Mouse (Mus musculus): ENCODE measurements at regions not wholly inside any gene's neighbourhood (a gene's known extent, or its start where the extent isn't known, plus 50 kb on each side); places are given as distances from the start of the nearest gene placed in this dataset.

GRCm38 (mm10) chr5:126201996-126202395, 670.4 kb downstream of the Tmem132b start:
- Histone ChIP-seq H3K4me3 (no peak overlapping the region), H3K36me3 (replicated peaks) (no peaks in the 10 kb centered on the region), H3K27me3 (replicated peaks; ENCODE audit: low read depth, poor library complexity, severe bottlenecking) (no peaks in the 10 kb centered on the region), H3K27ac (replicated peaks) (no peak overlapping the region), H3K9me3 (no peaks in the 10 kb centered on the region), H3K4me1 (no peaks in the 10 kb centered on the region)
- 54% methylated on average over 9 of the region's 9 CpGs for WGBS
- DNase-seq (ENCODE audit: low spot score) = no peak

GRCm38 (mm10) chr5:126217016-126217415, 685.4 kb downstream of the Tmem132b start:
- no peak overlapping the region for H3K27ac ChIP-seq (replicated peaks)
- H3K9me3 ChIP-seq = no peaks in the 10 kb centered on the region
- no peak overlapping the region for H3K4me3 ChIP-seq
- WGBS = 90% methylated on average over 5 of the region's 5 CpGs
- no peaks in the 10 kb centered on the region for H3K4me1 ChIP-seq
- no peak for DNase-seq (ENCODE audit: low spot score)
- H3K36me3 ChIP-seq (replicated peaks) = no peaks in the 10 kb centered on the region
- H3K27me3 ChIP-seq (replicated peaks; ENCODE audit: low read depth, poor library complexity, severe bottlenecking) = no peaks in the 10 kb centered on the region

GRCm38 (mm10) chr5:126217746-126218145, 686.2 kb downstream of the Tmem132b start:
- no peaks in the 10 kb centered on the region for H3K4me1 ChIP-seq
- DNase-seq (ENCODE audit: low spot score) = no peak
- no peak overlapping the region for H3K27ac ChIP-seq (replicated peaks)
- no peaks in the 10 kb centered on the region for H3K27me3 ChIP-seq (replicated peaks; ENCODE audit: low read depth, poor library complexity, severe bottlenecking)
- no peaks in the 10 kb centered on the region for H3K36me3 ChIP-seq (replicated peaks)
- no peaks in the 10 kb centered on the region for H3K9me3 ChIP-seq
- no peak overlapping the region for H3K4me3 ChIP-seq
- 78% methylated on average over 1 of the region's 1 CpGs for WGBS

- Histone ChIP-seq H3K27me3 (replicated peaks; ENCODE audit: low read depth, poor library complexity, severe bottlenecking) (no peaks in the 10 kb centered on the region), H3K4me3 (no peak overlapping the region), H3K27ac (replicated peaks) (no peak overlapping the region), H3K36me3 (replicated peaks) (no peaks in the 10 kb centered on the region), H3K9me3 (no peaks in the 10 kb centered on the region), H3K4me1 (peaks cover 7% of the 10 kb centered on the region; the same call in 1 of the 2 replicates)
- 76% methylated on average over 3 of the region's 3 CpGs for WGBS
- DNase-seq (ENCODE audit: low spot score) = no peak
Measured at GRCm38 (mm10) chr5:126223696-126224095, 692.1 kb downstream of the Tmem132b start.

GRCm38 (mm10) chr5:126230768-126231167, 699.2 kb downstream of the Tmem132b start:
- no peak for DNase-seq (ENCODE audit: low spot score)
- H3K4me1 ChIP-seq = peaks cover 5% of the 10 kb centered on the region; the same call in 1 of the 2 replicates
- no peaks in the 10 kb centered on the region for H3K36me3 ChIP-seq (replicated peaks)
- no peak overlapping the region for H3K27ac ChIP-seq (replicated peaks)
- no peak overlapping the region for H3K4me3 ChIP-seq
- H3K9me3 ChIP-seq = no peaks in the 10 kb centered on the region
- no peaks in the 10 kb centered on the region for H3K27me3 ChIP-seq (replicated peaks; ENCODE audit: low read depth, poor library complexity, severe bottlenecking)
- 76% methylated on average over 4 of the region's 4 CpGs for WGBS

- no peak for DNase-seq (ENCODE audit: low spot score)
- 75% methylated on average over 3 of the region's 3 CpGs for WGBS
- no peaks in the 10 kb centered on the region for H3K36me3 ChIP-seq (replicated peaks)
- no peaks in the 10 kb centered on the region for H3K27me3 ChIP-seq (replicated peaks; ENCODE audit: low read depth, poor library complexity, severe bottlenecking)
- no peak overlapping the region for H3K4me3 ChIP-seq
- H3K9me3 ChIP-seq = no peaks in the 10 kb centered on the region
- no peaks in the 10 kb centered on the region for H3K4me1 ChIP-seq
- H3K27ac ChIP-seq (replicated peaks) = no peak overlapping the region
Measured at GRCm38 (mm10) chr5:126238071-126238470, 706.5 kb downstream of the Tmem132b start.

- H3K4me3 ChIP-seq = no peak overlapping the region
- no peak overlapping the region for H3K27ac ChIP-seq (replicated peaks)
- WGBS = 88% methylated on average over 2 of the region's 2 CpGs
- no peaks in the 10 kb centered on the region for H3K9me3 ChIP-seq
- DNase-seq (ENCODE audit: low spot score) = no peak
- H3K4me1 ChIP-seq = no peaks in the 10 kb centered on the region
- H3K27me3 ChIP-seq (replicated peaks; ENCODE audit: low read depth, poor library complexity, severe bottlenecking) = no peaks in the 10 kb centered on the region
- no peaks in the 10 kb centered on the region for H3K36me3 ChIP-seq (replicated peaks)
Measured at GRCm38 (mm10) chr5:126245776-126246175, 714.2 kb downstream of the Tmem132b start.

GRCm38 (mm10) chr5:126250331-126250730, 718.8 kb downstream of the Tmem132b start:
- no peak overlapping the region for H3K27ac ChIP-seq (replicated peaks)
- H3K27me3 ChIP-seq (replicated peaks; ENCODE audit: low read depth, poor library complexity, severe bottlenecking) = no peaks in the 10 kb centered on the region
- DNase-seq (ENCODE audit: low spot score) = no peak
- H3K9me3 ChIP-seq = no peaks in the 10 kb centered on the region
- no peak overlapping the region for H3K4me3 ChIP-seq
- H3K4me1 ChIP-seq = no peaks in the 10 kb centered on the region
- WGBS = 38% methylated on average over 1 of the region's 1 CpGs
- no peaks in the 10 kb centered on the region for H3K36me3 ChIP-seq (replicated peaks)

- no peak overlapping the region for H3K4me3 ChIP-seq
- no peak for DNase-seq (ENCODE audit: low spot score)
- H3K4me1 ChIP-seq = no peaks in the 10 kb centered on the region
- 79% methylated on average over 1 of the region's 1 CpGs for WGBS
- H3K36me3 ChIP-seq (replicated peaks) = no peaks in the 10 kb centered on the region
- H3K9me3 ChIP-seq = peaks cover 4% of the 10 kb centered on the region; the same call in 1 of the 2 replicates
- H3K27me3 ChIP-seq (replicated peaks; ENCODE audit: low read depth, poor library complexity, severe bottlenecking) = no peaks in the 10 kb centered on the region
- H3K27ac ChIP-seq (replicated peaks) = no peak overlapping the region
Measured at GRCm38 (mm10) chr5:126254661-126255060, 723.1 kb downstream of the Tmem132b start.

- no peaks in the 10 kb centered on the region for H3K27me3 ChIP-seq (replicated peaks; ENCODE audit: low read depth, poor library complexity, severe bottlenecking)
- no peaks in the 10 kb centered on the region for H3K36me3 ChIP-seq (replicated peaks)
- H3K4me3 ChIP-seq = no peak overlapping the region
- whole genome bisulfite sequencing = 76% methylated on average over 5 of the region's 5 CpGs
- no peak for DNase-seq (ENCODE audit: low spot score)
- no peaks in the 10 kb centered on the region for H3K4me1 ChIP-seq
- H3K9me3 ChIP-seq = peaks cover 4% of the 10 kb centered on the region; the same call in 1 of the 2 replicates
- H3K27ac ChIP-seq (replicated peaks) = no peak overlapping the region
Measured at GRCm38 (mm10) chr5:126257860-126258259, 726.3 kb downstream of the Tmem132b start.

GRCm38 (mm10) chr5:126266471-126266870, 734.9 kb downstream of the Tmem132b start:
- WGBS = 89% methylated on average over 2 of the region's 2 CpGs
- Histone ChIP-seq H3K9me3 (no peaks in the 10 kb centered on the region), H3K27ac (replicated peaks) (no peak overlapping the region), H3K4me1 (no peaks in the 10 kb centered on the region), H3K27me3 (replicated peaks; ENCODE audit: low read depth, poor library complexity, severe bottlenecking) (no peaks in the 10 kb centered on the region), H3K4me3 (no peak overlapping the region), H3K36me3 (replicated peaks) (no peaks in the 10 kb centered on the region)
- DNase-seq (ENCODE audit: low spot score) = no peak

- Histone ChIP-seq H3K4me1 (no peaks in the 10 kb centered on the region), H3K27ac (replicated peaks) (no peak overlapping the region), H3K27me3 (replicated peaks; ENCODE audit: low read depth, poor library complexity, severe bottlenecking) (no peaks in the 10 kb centered on the region), H3K9me3 (no peaks in the 10 kb centered on the region), H3K4me3 (no peak overlapping the region), H3K36me3 (replicated peaks) (no peaks in the 10 kb centered on the region)
- DNase-seq (ENCODE audit: low spot score) = no peak
- WGBS = 84% methylated on average over 2 of the region's 2 CpGs
Measured at GRCm38 (mm10) chr5:126266929-126267609, 735.5 kb downstream of the Tmem132b start.

- 82% methylated on average over 4 of the region's 4 CpGs for WGBS
- H3K27me3 ChIP-seq (replicated peaks; ENCODE audit: low read depth, poor library complexity, severe bottlenecking) = no peaks in the 10 kb centered on the region
- no peaks in the 10 kb centered on the region for H3K4me1 ChIP-seq
- no peaks in the 10 kb centered on the region for H3K36me3 ChIP-seq (replicated peaks)
- H3K9me3 ChIP-seq = no peaks in the 10 kb centered on the region
- DNase-seq (ENCODE audit: low spot score) = no peak
- H3K4me3 ChIP-seq = no peak overlapping the region
- H3K27ac ChIP-seq (replicated peaks) = no peak overlapping the region
Measured at GRCm38 (mm10) chr5:126268592-126268991, 737.0 kb downstream of the Tmem132b start.

Data from embryonic facial prominence, embryonic 10.5 days (tissue).